Mouse (Mus musculus): ENCODE data around the gene B9d1.
A peak's percentile ranks its signal among the peaks of the same experiment; 100 is the strongest.

Gene B9d1

GRCm38 (mm10) chr11:61504713-61505257 is at the start of gene B9d1:
B9d1 (plus strand) TSS chr11:61505144.
- peak; percentile 99 for DNase-seq

- DNase-seq, result no peak
Measured at GRCm38 (mm10) chr11:61464071-61464470, 40.9 kb upstream of the B9d1 start.

- no peak for DNase-seq
Measured at GRCm38 (mm10) chr11:61465422-61465821, 39.5 kb upstream of the B9d1 start.

GRCm38 (mm10) chr11:61468534-61468933 is 36.4 kb upstream of the B9d1 start:
- no peak for DNase-seq

GRCm38 (mm10) chr11:61469317-61469917 is 35.5 kb upstream of the B9d1 start:
- DNase-seq, result no peak

GRCm38 (mm10) chr11:61470880-61471279 is 34.1 kb upstream of the B9d1 start:
- no peak for DNase-seq

- DNase-seq, result no peak
Measured at GRCm38 (mm10) chr11:61473630-61474029, 31.3 kb upstream of the B9d1 start.

GRCm38 (mm10) chr11:61476786-61477382 is 28.1 kb upstream of the B9d1 start:
- DNase-seq, result peak; percentile 51

- DNase-seq, result no peak
Measured at GRCm38 (mm10) chr11:61477566-61478508, 27.1 kb upstream of the B9d1 start.

GRCm38 (mm10) chr11:61478788-61479187 is 26.2 kb upstream of the B9d1 start:
- DNase-seq, result no peak

- no peak for DNase-seq
Measured at GRCm38 (mm10) chr11:61481239-61482090, 23.5 kb upstream of the B9d1 start.

GRCm38 (mm10) chr11:61483226-61483845 is 21.6 kb upstream of the B9d1 start:
- DNase-seq, result no peak

GRCm38 (mm10) chr11:61484256-61484612 is 20.7 kb upstream of the B9d1 start:
- DNase-seq, result no peak

GRCm38 (mm10) chr11:61484613-61485540 is 20.1 kb upstream of the B9d1 start, which contains the start of gene Mfap4:
Mfap4 (plus strand) TSS chr11:61485431.
- no peak for DNase-seq

- DNase-seq, result no peak
Measured at GRCm38 (mm10) chr11:61485541-61486457, 19.1 kb upstream of the B9d1 start.

GRCm38 (mm10) chr11:61486458-61487219 is 18.3 kb upstream of the B9d1 start:
- DNase-seq, result no peak

- peak; percentile 25 for DNase-seq
Measured at GRCm38 (mm10) chr11:61487401-61487800, 17.5 kb upstream of the B9d1 start.

GRCm38 (mm10) chr11:61487936-61488335 is 17.0 kb upstream of the B9d1 start:
- DNase-seq, result no peak

GRCm38 (mm10) chr11:61489085-61489484 is 15.9 kb upstream of the B9d1 start:
- DNase-seq, result no peak
